Mouse (Mus musculus) left cerebral cortex, postnatal 10 days (tissue): ENCODE measurements at regions not wholly inside any gene's neighbourhood (a gene's known extent, or its start where the extent isn't known, plus 50 kb on each side); places are given as distances from the start of the nearest gene placed in this dataset.

ENCODE experiments used
- DNase-seq, 2 experiments: peaks; one replicate each; pipeline ENCODE4 v3.0.0; 2021 to 2022; ENCODE audit warnings: low spot score in 2 of 2, mixed read lengths in 1 of 2; ENCODE audit errors: extremely low spot score in 1 of 2
- intact Hi-C: fragments of 180-260 bp; cut with DNase I; formaldehyde crosslinking; loops from one replicate; pipeline ENCODE4 v1.15.1; 2025

- intact Hi-C loops, result loop anchor here (2.0 kb wide), 2 partner anchors 275 to 373 kb away; partner anchors contain the start of gene Diras2
- peak in 1 of 2 experiments; percentile 47 for DNase-seq
These were observed 275.4 kb downstream of the Diras2 start for GRCm38 (mm10) chr13:52255697-52256096.

GRCm38 (mm10) chr13:52258373-52258772, 272.7 kb downstream of the Diras2 start:
- intact Hi-C loops, result no loop called here

GRCm38 (mm10) chr13:52262949-52263550, 268.0 kb downstream of the Diras2 start:
- DNase-seq, result no peak
- intact Hi-C loops, result no loop called here

More at GRCm38 (mm10) chr13:52258373-52258772, 272.7 kb downstream of the Diras2 start:
- DNase-seq, result no peak

- intact Hi-C loops, result no loop called here
- peak in 1 of 2 experiments; percentile 67 for DNase-seq
These were observed 262.8 kb downstream of the Diras2 start for GRCm38 (mm10) chr13:52268279-52268678.

- DNase-seq, result no peak
- intact Hi-C loops, result loop anchor here (10.0 kb wide), 1 partner anchor 171 kb away; no protein-coding TSS in a partner anchor
These were observed 257.4 kb downstream of the Diras2 start for GRCm38 (mm10) chr13:52273502-52274246.

- intact Hi-C loops, result loop anchor here (5.0 to 10.0 kb wide), 2 partner anchors 170 to 257 kb away; partner anchors contain the start of gene Diras2
- no peak for DNase-seq
These were observed 255.9 kb downstream of the Diras2 start for GRCm38 (mm10) chr13:52275196-52275595.

GRCm38 (mm10) chr13:52275675-52276074, 255.4 kb downstream of the Diras2 start:
- intact Hi-C loops, result loop anchor here (5.0 to 10.0 kb wide), 2 partner anchors 169 to 257 kb away; partner anchors contain the start of gene Diras2
- peak; percentile 36 to 41 for DNase-seq

GRCm38 (mm10) chr13:52277195-52277594, 253.9 kb downstream of the Diras2 start:
- intact Hi-C loops, result loop anchor here (5.0 to 10.0 kb wide), 2 partner anchors 168 to 255 kb away; partner anchors contain the start of gene Diras2
- DNase-seq, result no peak

- no peak for DNase-seq
- intact Hi-C loops, result loop anchor here (5.0 to 10.0 kb wide), 2 partner anchors 166 to 253 kb away; partner anchors contain the start of gene Diras2
These were observed 252.2 kb downstream of the Diras2 start for GRCm38 (mm10) chr13:52278831-52279230.

GRCm38 (mm10) chr13:52279281-52279969, 251.7 kb downstream of the Diras2 start:
- DNase-seq, result no peak
- intact Hi-C loops, result loop anchor here (5.0 to 10.0 kb wide), 2 partner anchors 165 to 253 kb away; partner anchors contain the start of gene Diras2

GRCm38 (mm10) chr13:52279970-52280348, 251.1 kb downstream of the Diras2 start:
- no peak for DNase-seq
- intact Hi-C loops, result loop anchor here (5.0 to 10.0 kb wide), 2 partner anchors 165 to 252 kb away; partner anchors contain the start of gene Diras2

- DNase-seq, result no peak
- intact Hi-C loops, result no loop called here
These were observed 249.8 kb downstream of the Diras2 start for GRCm38 (mm10) chr13:52281271-52281670.

GRCm38 (mm10) chr13:52282500-52282899, 248.6 kb downstream of the Diras2 start:
- intact Hi-C loops, result no loop called here
- DNase-seq, result peak; percentile 42 to 53

- intact Hi-C loops, result no loop called here
- no peak for DNase-seq
These were observed 247.6 kb downstream of the Diras2 start for GRCm38 (mm10) chr13:52283456-52283855.

GRCm38 (mm10) chr13:52284026-52284801, 246.9 kb downstream of the Diras2 start:
- intact Hi-C loops, result no loop called here
- no peak for DNase-seq

- intact Hi-C loops, result no loop called here
- DNase-seq, result peak in 1 of 2 experiments; percentile 3
These were observed 242.7 kb downstream of the Diras2 start for GRCm38 (mm10) chr13:52288400-52288799.

GRCm38 (mm10) chr13:52295847-52296246, 235.2 kb downstream of the Diras2 start:
- no peak for DNase-seq
- intact Hi-C loops, result no loop called here

- no peak for DNase-seq
- intact Hi-C loops, result no loop called here
These were observed 234.4 kb downstream of the Diras2 start for GRCm38 (mm10) chr13:52296541-52297276.
